Mouse (Mus musculus) stomach, embryonic 15.5 days (tissue): ENCODE data around the gene Ltbp1. TPM values are rescaled to one million over a fixed set of nuclear protein-coding genes. Genes with fewer than 3 reads are reported as not detected.

Experiments
- ATAC-seq: fragments of 200-750 bp; cut with Nextera tagmentation; 2 replicates; pipeline ENCODE4 v1.8.0; 2017; ENCODE audit warnings: low read depth, moderate number of reproducible peaks, moderate TSS enrichment; ENCODE audit not compliant: insufficient read depth, low FRiP score
- H3K27ac ChIP-seq: fragments of 300-500 bp; sonication (generic); 2 replicates; pipeline ENCODE4 v1.5.1; 2015; ENCODE audit warnings: mild to moderate bottlenecking, inconsistent platforms
- H3K27me3 ChIP-seq: fragments of 300-500 bp; sonication (generic); replicated peaks from 2 replicates; pipeline ENCODE4 v1.6.1; 2015; ENCODE audit warnings: inconsistent platforms
- H3K36me3 ChIP-seq: fragments of 300-500 bp; sonication (generic); 2 replicates; pipeline ENCODE4 v1.6.1; 2015; ENCODE audit warnings: inconsistent platforms
- H3K4me1 ChIP-seq: fragments of 300-500 bp; sonication (generic); 2 replicates; pipeline ENCODE4 v1.6.1; 2015; ENCODE audit warnings: inconsistent platforms
- H3K4me2 ChIP-seq: fragments of 300-500 bp; sonication (generic); 2 replicates; pipeline ENCODE4 v1.6.1; 2015; ENCODE audit warnings: mild to moderate bottlenecking, inconsistent platforms
- H3K4me3 ChIP-seq: fragments of 300-500 bp; sonication (generic); replicated peaks from 2 replicates; pipeline ENCODE4 v1.5.1; 2015; ENCODE audit warnings: inconsistent platforms
- H3K9ac ChIP-seq: fragments of 300-500 bp; sonication (generic); 2 replicates; pipeline ENCODE4 v1.6.1; 2015; ENCODE audit warnings: inconsistent platforms
- H3K9me3 ChIP-seq: fragments of 300-500 bp; sonication (generic); 2 replicates; pipeline ENCODE4 v1.6.1; 2016; ENCODE audit warnings: inconsistent platforms
- WGBS: fragments of 180-500 bp; shearing (Covaris S2); methylation state at CpG from one replicate; pipeline ENCODE4 v1.1.7; 2015; 5-methylcytosine and 5-hydroxymethylcytosine counted together
- polyA plus RNA-seq: library from polyadenylated mRNA; unstranded; fragments of >200 nt; fragmentation: Nextera tagmentation; extraction: Ambion mirVana; gene quantifications from 2 replicates; pipeline ENCODE4 v1.2.1, GENCODE M21; 2015

Gene Ltbp1
- polyA plus RNA-seq, 1 experiment from 2014 or later: 26.1 TPM

- WGBS: 61% methylated on average over 21 of the region's 21 CpGs
- Histone ChIP-seq H3K36me3 (no peaks in the 10 kb centered on the region), H3K27ac (no peak overlapping the region), H3K9me3 (no peaks in the 10 kb centered on the region), H3K9ac (no peak overlapping the region), H3K4me3 (no peak overlapping the region), H3K4me1 (0 out of 2 replicates have a peak, but pooled peaks cover 2% of the 10 kb centered on the region), H3K4me2 (no peak overlapping the region), H3K27me3 (no peaks in the 10 kb centered on the region)
- no peak for ATAC-seq
Observed at GRCm38 (mm10) chr17:75033872-75034615, 28.7 kb downstream of the Ltbp1 start.

GRCm38 (mm10) chr17:75036881-75037280, 31.5 kb downstream of the Ltbp1 start:
- ATAC-seq: no peak
- Histone ChIP-seq H3K4me1 (0 out of 2 replicates have a peak, but pooled peaks cover 2% of the 10 kb centered on the region), H3K4me2 (no peak overlapping the region), H3K27ac (no peak overlapping the region), H3K9ac (no peak overlapping the region), H3K36me3 (no peaks in the 10 kb centered on the region), H3K4me3 (no peak overlapping the region), H3K27me3 (no peaks in the 10 kb centered on the region), H3K9me3 (no peaks in the 10 kb centered on the region)
- WGBS: 73% methylated on average over 6 of the region's 6 CpGs

- Histone ChIP-seq H3K27ac (no peak overlapping the region), H3K4me1 (0 out of 2 replicates have a peak, but pooled peaks cover 2% of the 10 kb centered on the region), H3K36me3 (no peaks in the 10 kb centered on the region), H3K4me3 (no peak overlapping the region), H3K4me2 (no peak overlapping the region), H3K9me3 (no peaks in the 10 kb centered on the region), H3K27me3 (no peaks in the 10 kb centered on the region), H3K9ac (no peak overlapping the region)
- 59% methylated on average over 4 of the region's 4 CpGs for WGBS
- ATAC-seq: no peak
Observed at GRCm38 (mm10) chr17:75039017-75039416, 33.6 kb downstream of the Ltbp1 start.

GRCm38 (mm10) chr17:75049366-75049969, 44.1 kb downstream of the Ltbp1 start:
- H3K9ac ChIP-seq: no peak overlapping the region
- H3K27ac ChIP-seq: no peak overlapping the region
- H3K4me3 ChIP-seq: no peak overlapping the region
- no peaks in the 10 kb centered on the region for H3K36me3 ChIP-seq
- H3K27me3 ChIP-seq: no peaks in the 10 kb centered on the region
- 57% methylated on average over 8 of the region's 8 CpGs for WGBS
- H3K9me3 ChIP-seq: no peaks in the 10 kb centered on the region
- no peak overlapping the region for H3K4me2 ChIP-seq
- H3K4me1 ChIP-seq: no peaks in the 10 kb centered on the region
- ATAC-seq: no peak

- no peak for ATAC-seq
- H3K4me3 ChIP-seq: no peak overlapping the region
- peaks cover 5% of the 10 kb centered on the region; the same call in 1 of the 2 replicates for H3K4me1 ChIP-seq
- WGBS: 88% methylated on average over 8 of the region's 8 CpGs
- no peak overlapping the region for H3K4me2 ChIP-seq
- H3K9me3 ChIP-seq: no peaks in the 10 kb centered on the region
- no peaks in the 10 kb centered on the region for H3K36me3 ChIP-seq
- no peak overlapping the region for H3K27ac ChIP-seq
- no peak overlapping the region for H3K9ac ChIP-seq
- no peaks in the 10 kb centered on the region for H3K27me3 ChIP-seq
Observed at GRCm38 (mm10) chr17:75051440-75051925, 46.1 kb downstream of the Ltbp1 start.

- no peaks in the 10 kb centered on the region for H3K9me3 ChIP-seq
- H3K4me3 ChIP-seq: no peak overlapping the region
- no peak overlapping the region for H3K9ac ChIP-seq
- H3K27me3 ChIP-seq: no peaks in the 10 kb centered on the region
- 60% methylated on average over 5 of the region's 5 CpGs for WGBS
- peaks cover 12% of the 10 kb centered on the region; the same call in 1 of the 2 replicates for H3K4me1 ChIP-seq
- H3K36me3 ChIP-seq: no peaks in the 10 kb centered on the region
- H3K27ac ChIP-seq: no peak overlapping the region
- no peak for ATAC-seq
- no peak overlapping the region for H3K4me2 ChIP-seq
Observed at GRCm38 (mm10) chr17:75055235-75055634, 49.9 kb downstream of the Ltbp1 start.

GRCm38 (mm10) chr17:75055961-75056360, 50.6 kb downstream of the Ltbp1 start:
- H3K36me3 ChIP-seq: no peaks in the 10 kb centered on the region
- no peak overlapping the region for H3K9ac ChIP-seq
- no peak for ATAC-seq
- no peaks in the 10 kb centered on the region for H3K9me3 ChIP-seq
- H3K27me3 ChIP-seq: no peaks in the 10 kb centered on the region
- H3K4me2 ChIP-seq: no peak overlapping the region
- H3K27ac ChIP-seq: no peak overlapping the region
- H3K4me1 ChIP-seq: peaks cover 12% of the 10 kb centered on the region; the same call in 1 of the 2 replicates
- WGBS: 81% methylated on average over 6 of the region's 6 CpGs
- H3K4me3 ChIP-seq: no peak overlapping the region

- ATAC-seq: no peak; the same call in 1 of the 2 replicates
- H3K36me3 ChIP-seq: no peaks in the 10 kb centered on the region
- peaks cover 12% of the 10 kb centered on the region; the same call in 1 of the 2 replicates for H3K4me1 ChIP-seq
- 43% methylated on average over 8 of the region's 8 CpGs for WGBS
- H3K27ac ChIP-seq: no peak overlapping the region
- H3K27me3 ChIP-seq: no peaks in the 10 kb centered on the region
- H3K4me3 ChIP-seq: no peak overlapping the region
- no peak overlapping the region for H3K9ac ChIP-seq
- H3K9me3 ChIP-seq: no peaks in the 10 kb centered on the region
- no peak overlapping the region for H3K4me2 ChIP-seq
Observed at GRCm38 (mm10) chr17:75056631-75057030, 51.3 kb downstream of the Ltbp1 start.

- Histone ChIP-seq H3K36me3 (no peaks in the 10 kb centered on the region), H3K9ac (no peak overlapping the region), H3K4me1 (peaks cover 15% of the 10 kb centered on the region; the same call in 1 of the 2 replicates), H3K4me2 (no peak overlapping the region), H3K9me3 (no peaks in the 10 kb centered on the region), H3K4me3 (no peak overlapping the region), H3K27ac (no peak overlapping the region), H3K27me3 (no peaks in the 10 kb centered on the region)
- 56% methylated on average over 7 of the region's 7 CpGs for WGBS
- no peak for ATAC-seq
Observed at GRCm38 (mm10) chr17:75066340-75066739, 61.0 kb downstream of the Ltbp1 start.

- H3K36me3 ChIP-seq: no peaks in the 10 kb centered on the region
- no peaks in the 10 kb centered on the region for H3K9me3 ChIP-seq
- H3K9ac ChIP-seq: no peak overlapping the region
- no peak overlapping the region for H3K27ac ChIP-seq
- 39% methylated on average over 8 of the region's 8 CpGs for WGBS
- ATAC-seq: no peak
- peaks cover 22% of the 10 kb centered on the region for H3K4me1 ChIP-seq
- no peak overlapping the region for H3K4me2 ChIP-seq
- no peaks in the 10 kb centered on the region for H3K27me3 ChIP-seq
- H3K4me3 ChIP-seq: no peak overlapping the region
Observed at GRCm38 (mm10) chr17:75067314-75067713, 61.9 kb downstream of the Ltbp1 start.

- no peaks in the 10 kb centered on the region for H3K27me3 ChIP-seq
- no peak overlapping the region for H3K9ac ChIP-seq
- no peak overlapping the region for H3K27ac ChIP-seq
- peaks cover 27% of the 10 kb centered on the region for H3K4me1 ChIP-seq
- no peaks in the 10 kb centered on the region for H3K36me3 ChIP-seq
- WGBS: 72% methylated on average over 5 of the region's 5 CpGs
- no peaks in the 10 kb centered on the region for H3K9me3 ChIP-seq
- no peak overlapping the region for H3K4me3 ChIP-seq
- ATAC-seq: no peak
- H3K4me2 ChIP-seq: no peak overlapping the region
Observed at GRCm38 (mm10) chr17:75069232-75069631, 63.9 kb downstream of the Ltbp1 start.

GRCm38 (mm10) chr17:75071174-75071573, 65.8 kb downstream of the Ltbp1 start:
- no peak overlapping the region for H3K27ac ChIP-seq
- H3K4me2 ChIP-seq: no peak overlapping the region
- no peak overlapping the region for H3K4me3 ChIP-seq
- H3K36me3 ChIP-seq: no peaks in the 10 kb centered on the region
- H3K9ac ChIP-seq: no peak overlapping the region
- peaks cover 25% of the 10 kb centered on the region for H3K4me1 ChIP-seq
- ATAC-seq: peak; percentile 86
- no peaks in the 10 kb centered on the region for H3K27me3 ChIP-seq
- 31% methylated on average over 2 of the region's 2 CpGs for WGBS
- no peaks in the 10 kb centered on the region for H3K9me3 ChIP-seq
